Mouse (Mus musculus) heart, postnatal 0 days (tissue): Measurements from ENCODE around the gene Retreg2. TPM values are rescaled to one million over a fixed set of nuclear protein-coding genes. Genes with fewer than 3 reads are reported as not detected.

Experiments used
- ATAC-seq: fragments of 200-750 bp; cut with Nextera tagmentation; 2 replicates; pipeline ENCODE4 v1.8.0; 2017; ENCODE audit warnings: low read depth, moderate number of reproducible peaks, moderate library complexity; ENCODE audit not compliant: insufficient read depth
- DNase-seq: peaks from one replicate; pipeline ENCODE4 v3.0.0-alpha.2; 2016; ENCODE audit warnings: low spot score
- H3K27ac ChIP-seq: fragments of 300-500 bp; sonication (generic); 2 replicates; pipeline ENCODE4 v1.5.1; 2014; ENCODE audit warnings: low read depth, mild to moderate bottlenecking
- H3K27me3 ChIP-seq: fragments of 300-500 bp; sonication (generic); 2 replicates; pipeline ENCODE4 v1.6.1; 2014; ENCODE audit warnings: low read length, mixed read lengths; ENCODE audit not compliant: control insufficient read depth, insufficient read depth
- H3K36me3 ChIP-seq: fragments of 300-500 bp; sonication (generic); replicated peaks from 2 replicates; pipeline ENCODE4 v1.6.1; 2014; ENCODE audit warnings: low read length, mixed read lengths; ENCODE audit not compliant: control insufficient read depth, insufficient read depth
- H3K4me1 ChIP-seq: fragments of 300-500 bp; sonication (generic); 2 replicates; pipeline ENCODE4 v1.6.1; 2014; ENCODE audit warnings: antibody characterized with exemption; ENCODE audit not compliant: control insufficient read depth, insufficient read depth
- H3K4me2 ChIP-seq: fragments of 300-500 bp; sonication (generic); 2 replicates; pipeline ENCODE4 v1.6.1; 2014; ENCODE audit warnings: low read depth, mild to moderate bottlenecking, low read length, moderate library complexity
- H3K4me3 ChIP-seq: fragments of 300-500 bp; sonication (generic); 2 replicates; pipeline ENCODE4 v1.5.1; 2014; ENCODE audit warnings: low read depth, low read length
- H3K9ac ChIP-seq: fragments of 300-500 bp; sonication (generic); replicated peaks from 2 replicates; pipeline ENCODE4 v1.6.1; 2014; ENCODE audit warnings: low read depth, low read length, mixed read lengths
- H3K9me3 ChIP-seq: fragments of 300-500 bp; sonication (generic); replicated peaks from 2 replicates; pipeline ENCODE4 v1.6.1; 2016; ENCODE audit warnings: low read length; ENCODE audit not compliant: control insufficient read depth
- CTCF ChIP-seq: IDR thresholded peaks from 2 replicates; pipeline ENCODE4 v1.5.1; 2016; ENCODE audit warnings: antibody characterized with exemption, control low read depth, low read depth
- EP300 ChIP-seq: IDR thresholded peaks from 2 replicates; pipeline ENCODE4 v1.6.1; 2016; ENCODE audit warnings: antibody characterized with exemption, low read depth
- WGBS: fragments of 180-500 bp; shearing (Covaris S2); extraction: QIAGEN DNeasy Blood & Tissue Kit; methylation state at CpG from one replicate; pipeline ENCODE4 v1.1.7; 2014; 5-methylcytosine and 5-hydroxymethylcytosine counted together
- polyA plus RNA-seq: library from polyadenylated mRNA; unstranded; fragments of >200 nt; fragmentation: Nextera tagmentation; extraction: Ambion mirVana; gene quantifications from 2 replicates; pipeline ENCODE4 v1.2.1, GENCODE M21; 2015
- total RNA-seq: library from RNA; depleted of rRNA; stranded (reverse); fragments of >200 nt; gene quantifications from 2 replicates; pipeline ENCODE4 v1.2.3, GENCODE M21; 2014; ENCODE audit warnings: low replicate concordance

Gene Retreg2
- total and polyA plus RNA-seq, 2 experiments from 2014 or later = 19.4 to 49.7 TPM

- H3K27me3 ChIP-seq = no peaks in the 10 kb centered on the region
- ATAC-seq = peak; percentile 44
- H3K4me3 ChIP-seq = peak overlapping the region; percentile 55
- TF ChIP-seq EP300 (no peak), CTCF (no peak)
- H3K9ac ChIP-seq = peak overlapping the region; percentile 27
- H3K36me3 ChIP-seq = peaks cover 47% of the 10 kb centered on the region
- 6% methylated on average over 23 of the region's 23 CpGs for WGBS
- H3K27ac ChIP-seq = 0 out of 2 replicates have a peak overlapping the region, but pooled peaks have one; percentile 8
- no peaks in the 10 kb centered on the region for H3K9me3 ChIP-seq
- H3K4me2 ChIP-seq = peak overlapping the region; percentile 90
- DNase-seq = peak; percentile 23
- peaks cover 9% of the 10 kb centered on the region; the same call in 1 of the 2 replicates for H3K4me1 ChIP-seq
These were observed 36.9 kb downstream of the Retreg2 start for GRCm38 (mm10) chr1:75179334-75180104.

- Histone ChIP-seq H3K4me2 (peak within 1 kb of the TSS; percentile 90), H3K36me3 (peaks cover 50% of the 10 kb centered on the region), H3K4me3 (peak within 1 kb of the TSS; percentile 55), H3K27me3 (no peaks in the 10 kb centered on the region), H3K9ac (peak within 1 kb of the TSS; percentile 27), H3K27ac (0 out of 2 replicates have a peak within 1 kb of the TSS, but pooled peaks have one; percentile 8), H3K9me3 (no peaks in the 10 kb centered on the region), H3K4me1 (peaks cover 9% of the 10 kb centered on the region; the same call in 1 of the 2 replicates)
- WGBS = under 1% methylated on average over 31 of the region's 31 CpGs
- TF ChIP-seq CTCF = no peak
- 0 out of 2 replicates have a peak, but pooled peaks have one; percentile 37 for TF ChIP-seq EP300
- peak; percentile 92 for ATAC-seq
- DNase-seq = peak; percentile 91
These were observed 37.6 kb downstream of the Retreg2 start, which contains the start of gene Abcb6 for GRCm38 (mm10) chr1:75180105-75180590. Gene Abcb6, minus strand, starts transcription at chr1:75180392.

GRCm38 (mm10) chr1:75180741-75181140, 38.2 kb downstream of the Retreg2 start:
- Histone ChIP-seq H3K4me3 (no peak overlapping the region), H3K9me3 (no peaks in the 10 kb centered on the region), H3K27ac (no peak overlapping the region), H3K36me3 (peaks cover 50% of the 10 kb centered on the region), H3K4me2 (peak overlapping the region; percentile 90), H3K9ac (no peak overlapping the region), H3K4me1 (peaks cover 9% of the 10 kb centered on the region; the same call in 1 of the 2 replicates), H3K27me3 (no peaks in the 10 kb centered on the region)
- TF ChIP-seq EP300 (no peak), CTCF (no peak)
- WGBS = 38% methylated on average over 6 of the region's 7 CpGs
- ATAC-seq = no peak
- no peak for DNase-seq

GRCm38 (mm10) chr1:75181377-75181870, 38.8 kb downstream of the Retreg2 start:
- Histone ChIP-seq H3K27me3 (no peaks in the 10 kb centered on the region), H3K9me3 (no peaks in the 10 kb centered on the region), H3K4me1 (peaks cover 9% of the 10 kb centered on the region; the same call in 1 of the 2 replicates), H3K4me3 (no peak overlapping the region), H3K27ac (no peak overlapping the region), H3K9ac (no peak overlapping the region), H3K36me3 (peaks cover 55% of the 10 kb centered on the region), H3K4me2 (no peak overlapping the region)
- ATAC-seq (no peak), DNase-seq (no peak)
- WGBS = 80% methylated on average over 4 of the region's 4 CpGs
- TF ChIP-seq EP300 (no peak), CTCF (no peak)

DNA sequence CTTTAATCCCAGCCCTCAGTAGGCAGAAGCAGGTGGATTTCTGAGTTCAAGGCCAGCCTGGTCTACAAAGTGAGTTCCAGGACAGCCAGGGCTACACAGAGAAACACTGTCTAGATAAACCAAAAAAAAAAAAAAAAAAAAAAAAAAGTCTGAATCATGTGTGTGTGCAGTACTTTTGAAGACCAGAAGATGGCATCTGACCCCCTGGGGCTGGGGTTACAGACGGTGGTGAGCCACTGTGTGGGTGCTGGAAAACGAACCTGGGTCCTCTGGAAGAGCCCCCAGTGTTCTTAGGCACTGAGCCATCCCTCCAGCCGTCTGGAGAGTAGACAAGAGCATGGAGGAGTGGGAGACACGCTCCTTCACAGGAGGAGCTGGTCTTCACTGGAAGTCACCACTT, 39.6 kb downstream of the Retreg2 start:
- Histone ChIP-seq H3K4me1 (peaks cover 9% of the 10 kb centered on the region; the same call in 1 of the 2 replicates), H3K9me3 (no peaks in the 10 kb centered on the region), H3K27ac (no peak overlapping the region), H3K27me3 (no peaks in the 10 kb centered on the region), H3K4me2 (no peak overlapping the region), H3K4me3 (no peak overlapping the region), H3K36me3 (peaks cover 61% of the 10 kb centered on the region), H3K9ac (no peak overlapping the region)
- DNase-seq (no peak), ATAC-seq (no peak)
- TF ChIP-seq CTCF = no peak; the same call in 1 of the 2 replicates
- no peak for TF ChIP-seq EP300
- 78% methylated on average over 4 of the region's 4 CpGs for WGBS
